Mouse (Mus musculus) heart, embryonic 15.5 days (tissue): ENCODE results near the gene Vmn1r163. TPM values are rescaled to one million over a fixed set of nuclear protein-coding genes. Genes with fewer than 3 reads are reported as not detected.
"Not testable (repeated sequence)": the region's sequence is repeated elsewhere in the genome, so short reads cannot be mapped to it uniquely, and the experiment has no call there.

Experiments used
- ATAC-seq: fragments of 200-750 bp; cut with Nextera tagmentation; replicated peaks from 2 replicates; pipeline ENCODE4 v1.8.0; 2017; ENCODE audit warnings: low read depth, moderate TSS enrichment; ENCODE audit not compliant: insufficient number of reproducible peaks, insufficient read depth, low FRiP score
- H3K27ac ChIP-seq: fragments of 300-500 bp; sonication (generic); 2 replicates; pipeline ENCODE4 v1.5.1; 2015; ENCODE audit warnings: mild to moderate bottlenecking, inconsistent platforms
- H3K27me3 ChIP-seq: fragments of 300-500 bp; sonication (generic); 2 replicates; pipeline ENCODE4 v1.6.1; 2015; ENCODE audit warnings: inconsistent platforms
- H3K36me3 ChIP-seq: fragments of 300-500 bp; sonication (generic); 2 replicates; pipeline ENCODE4 v1.6.1; 2015; ENCODE audit warnings: mild to moderate bottlenecking, inconsistent platforms
- H3K4me1 ChIP-seq: fragments of 300-500 bp; sonication (generic); replicated peaks from 2 replicates; pipeline ENCODE4 v1.6.1; 2015; ENCODE audit warnings: inconsistent platforms
- H3K4me2 ChIP-seq: fragments of 300-500 bp; sonication (generic); 2 replicates; pipeline ENCODE4 v1.6.1; 2015; ENCODE audit warnings: inconsistent platforms, mild to moderate bottlenecking, moderate library complexity
- H3K4me3 ChIP-seq: fragments of 300-500 bp; sonication (generic); 2 replicates; pipeline ENCODE4 v1.5.1; 2015; ENCODE audit warnings: mild to moderate bottlenecking, inconsistent platforms
- H3K9ac ChIP-seq: fragments of 300-500 bp; sonication (generic); 2 replicates; pipeline ENCODE4 v1.6.1; 2015; ENCODE audit warnings: mild to moderate bottlenecking, inconsistent platforms
- H3K9me3 ChIP-seq: fragments of 300-500 bp; sonication (generic); replicated peaks from 2 replicates; pipeline ENCODE4 v1.6.1; 2016; ENCODE audit warnings: inconsistent platforms
- whole genome bisulfite sequencing: fragments of 180-500 bp; shearing (Covaris S2); methylation state at CpG from one replicate; pipeline ENCODE4 v1.1.7; 2015; ENCODE audit warnings: mixed read lengths; 5-methylcytosine and 5-hydroxymethylcytosine counted together
- polyA plus RNA-seq: library from polyadenylated mRNA; unstranded; fragments of >200 nt; fragmentation: Nextera tagmentation; extraction: Ambion mirVana; gene quantifications from 2 replicates; pipeline ENCODE4 v1.2.1, GENCODE M21; 2015

Gene Vmn1r163
- not detected in 2 replicates for polyA plus RNA-seq

- not testable (repeated sequence) for ATAC-seq, H3K9me3 ChIP-seq, H3K27ac ChIP-seq, H3K9ac ChIP-seq, H3K4me2 ChIP-seq, H3K4me1 ChIP-seq, H3K27me3 ChIP-seq, H3K4me3 ChIP-seq, H3K36me3 ChIP-seq
- WGBS = no CpG with 5 or more reads among the region's 1 CpGs
Observed at GRCm38 (mm10) chr7:23055240-23055639, at the start of gene Vmn1r163. Gene Vmn1r163, plus strand, starts transcription at chr7:23055540.

GRCm38 (mm10) chr7:23019823-23020222 is 35.5 kb upstream of the Vmn1r163 start, which contains the start of gene Gm4216:
Gene Gm4216, minus strand, starts transcription at chr7:23019923.
- H3K27ac ChIP-seq, H3K27me3 ChIP-seq, H3K9me3 ChIP-seq, H3K4me2 ChIP-seq, H3K4me1 ChIP-seq, H3K9ac ChIP-seq, H3K4me3 ChIP-seq, ATAC-seq, H3K36me3 ChIP-seq: not testable (repeated sequence)
- no CpG with 5 or more reads among the region's 3 CpGs for WGBS

- H3K9me3 ChIP-seq, ATAC-seq, H3K4me3 ChIP-seq, H3K9ac ChIP-seq, H3K4me1 ChIP-seq, H3K27me3 ChIP-seq, H3K4me2 ChIP-seq, H3K27ac ChIP-seq, H3K36me3 ChIP-seq: not testable (repeated sequence)
- WGBS = no CpG with 5 or more reads among the region's 1 CpGs
Observed at GRCm38 (mm10) chr7:23067356-23067755, 12.0 kb downstream of the Vmn1r163 start, which contains the start of gene Gm8720. Gene Gm8720, minus strand, starts transcription at chr7:23067456.

Other genes with a start within 250 kb of the Vmn1r163 start
- gene Vmn1r159, start 211.9 kb upstream of the Vmn1r163 start, polyA plus RNA-seq = not detected in 2 replicates
- not detected in 2 replicates for gene Vmn1r160, start 184.3 kb upstream of the Vmn1r163 start, polyA plus RNA-seq
- gene Gm4214, start 70.9 kb upstream of the Vmn1r163 start, polyA plus RNA-seq = not detected in 2 replicates
- not detected in 2 replicates for gene Gm4216, start 35.6 kb upstream of the Vmn1r163 start, polyA plus RNA-seq
- gene Gm8720, start 11.9 kb downstream of the Vmn1r163 start, polyA plus RNA-seq = not detected in 2 replicates
- not detected in 2 replicates for gene Gm10662, start 88.9 kb downstream of the Vmn1r163 start, polyA plus RNA-seq
- gene Vmn1r165, start 161.8 kb downstream of the Vmn1r163 start, polyA plus RNA-seq = not detected in 2 replicates
- not detected in 2 replicates for gene Vmn1r166, start 196.1 kb downstream of the Vmn1r163 start, polyA plus RNA-seq
- not detected in 2 replicates for gene Gm6902, start 223.4 kb downstream of the Vmn1r163 start, polyA plus RNA-seq
- gene Nlrp4e, start 245.7 kb downstream of the Vmn1r163 start, polyA plus RNA-seq = not detected in 2 replicates